Mouse (Mus musculus) 3T3-L1 (cell line): Measurements from ENCODE around the gene Gbx2.

Experiments used
- DNase-seq: peaks from one replicate; pipeline ENCODE4 v3.0.0-alpha.2; 2015; ENCODE audit warnings: low read depth, low spot score

Gene Gbx2

GRCm38 (mm10) chr1:89931120-89931519, at the start of gene Gbx2:
Gene Gbx2 (minus strand): TSS chr1:89931179.
- no peak for DNase-seq

DNA sequence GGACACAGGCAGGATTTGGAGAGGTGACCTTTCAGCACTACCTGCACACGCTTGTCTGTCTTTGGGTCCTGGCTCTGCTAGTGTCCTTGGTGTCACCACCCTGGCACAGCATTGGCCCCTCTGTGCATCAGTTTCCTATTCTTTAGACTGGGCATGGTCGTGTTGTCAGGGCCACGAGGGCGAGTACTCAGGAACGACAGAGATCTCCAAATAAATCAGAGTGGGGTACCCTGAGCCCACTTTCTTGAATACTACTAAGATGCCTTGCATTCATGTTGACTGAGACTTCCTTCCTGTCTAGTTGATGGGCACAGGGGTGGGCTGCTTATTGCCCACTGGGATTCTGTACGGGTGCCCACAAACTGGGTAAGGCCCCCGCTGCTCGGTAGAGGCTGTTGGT, 46.3 kb upstream of the Gbx2 start:
- no peak for DNase-seq

DNA sequence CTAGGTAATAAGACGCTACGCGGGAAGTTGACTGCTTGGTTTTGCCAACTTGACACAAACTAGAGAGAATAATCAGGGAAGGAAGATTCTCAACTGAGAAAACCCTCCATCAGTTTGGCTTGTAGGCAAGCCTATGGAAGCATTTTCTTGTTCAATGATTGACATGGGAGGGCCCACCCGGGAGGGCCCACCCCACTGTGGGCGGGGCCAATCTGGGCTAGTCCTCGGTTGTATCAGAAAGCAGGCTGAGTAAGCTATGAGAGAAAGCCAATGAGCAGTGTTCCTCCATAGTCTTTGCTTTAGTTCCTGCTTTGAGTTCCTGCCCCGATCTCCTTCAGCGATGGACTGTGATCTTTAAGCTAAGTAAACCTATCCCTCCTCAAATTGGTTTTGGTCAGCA, 45.4 kb upstream of the Gbx2 start:
- DNase-seq = no peak

- no peak for DNase-seq
Observed at GRCm38 (mm10) chr1:89974541-89974940, 43.6 kb upstream of the Gbx2 start.

GRCm38 (mm10) chr1:89971848-89972247, 40.9 kb upstream of the Gbx2 start:
- DNase-seq = no peak

GRCm38 (mm10) chr1:89969714-89970110, 38.7 kb upstream of the Gbx2 start:
- DNase-seq = no peak

- no peak for DNase-seq
Observed at GRCm38 (mm10) chr1:89969072-89969713, 38.2 kb upstream of the Gbx2 start.

- no peak for DNase-seq
Observed at GRCm38 (mm10) chr1:89968111-89968851, 37.3 kb upstream of the Gbx2 start.

DNA sequence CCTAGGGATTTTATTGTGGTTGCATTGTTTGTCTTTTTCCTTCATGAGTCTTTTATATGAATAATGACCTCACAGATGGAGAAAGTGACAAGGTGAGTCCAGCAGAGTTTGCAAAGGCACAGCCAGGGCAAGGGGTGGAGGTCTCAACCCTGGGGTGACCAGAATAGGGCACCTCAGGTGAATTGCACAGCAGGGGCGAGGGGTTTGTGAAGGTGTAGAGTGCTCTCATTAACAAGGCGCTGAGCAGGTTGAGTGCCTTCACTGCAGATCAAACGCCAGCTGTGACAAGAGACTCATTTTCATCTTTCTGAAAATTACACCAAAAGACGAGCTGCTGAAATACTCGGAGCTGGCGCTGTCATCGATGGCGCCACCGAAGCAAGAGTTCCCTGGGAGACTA, 36.6 kb upstream of the Gbx2 start:
- no peak for DNase-seq

- DNase-seq = no peak
Observed at GRCm38 (mm10) chr1:89964426-89964825, 33.4 kb upstream of the Gbx2 start.

DNA sequence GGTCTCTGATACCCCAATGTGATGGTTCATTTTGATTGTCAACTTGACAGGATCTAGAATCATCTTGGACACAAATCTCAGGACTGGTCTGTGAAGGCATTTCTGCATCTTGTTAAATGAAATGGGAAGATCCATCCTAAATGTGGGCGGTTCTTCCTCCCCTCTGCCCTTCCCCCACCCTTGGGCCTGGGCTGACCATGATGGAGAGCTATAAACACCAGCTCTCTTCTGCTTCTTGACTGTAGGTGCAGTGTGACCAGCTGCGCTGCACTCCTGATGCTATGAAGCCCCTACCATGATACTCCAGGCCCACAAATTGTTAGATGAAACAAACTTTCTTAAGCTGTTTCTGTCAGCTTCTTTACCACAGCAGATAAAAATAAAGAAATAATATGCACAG, 32.3 kb upstream of the Gbx2 start:
- no peak for DNase-seq

GRCm38 (mm10) chr1:89962092-89962491, 31.1 kb upstream of the Gbx2 start:
- no peak for DNase-seq

DNA sequence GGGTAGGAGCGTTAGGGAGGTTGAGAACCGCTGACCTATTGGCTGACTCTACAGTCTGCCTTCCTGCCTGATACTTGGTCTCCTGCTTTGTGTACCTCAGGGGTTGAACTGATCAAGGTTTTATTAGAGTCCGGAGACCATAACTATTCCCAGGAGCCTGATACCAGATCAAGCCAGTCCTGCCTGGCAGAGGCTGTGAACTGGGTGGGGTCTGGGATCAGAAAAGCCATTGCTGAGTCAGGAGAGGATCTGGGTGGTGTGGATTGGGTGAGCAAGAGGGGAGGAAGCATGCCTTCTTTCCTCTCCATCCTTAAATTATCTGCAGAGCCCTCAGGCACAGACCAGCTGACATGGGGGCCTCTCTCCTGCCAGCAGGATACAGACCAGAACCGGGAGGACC, 28.4 kb upstream of the Gbx2 start:
- no peak for DNase-seq

DNA sequence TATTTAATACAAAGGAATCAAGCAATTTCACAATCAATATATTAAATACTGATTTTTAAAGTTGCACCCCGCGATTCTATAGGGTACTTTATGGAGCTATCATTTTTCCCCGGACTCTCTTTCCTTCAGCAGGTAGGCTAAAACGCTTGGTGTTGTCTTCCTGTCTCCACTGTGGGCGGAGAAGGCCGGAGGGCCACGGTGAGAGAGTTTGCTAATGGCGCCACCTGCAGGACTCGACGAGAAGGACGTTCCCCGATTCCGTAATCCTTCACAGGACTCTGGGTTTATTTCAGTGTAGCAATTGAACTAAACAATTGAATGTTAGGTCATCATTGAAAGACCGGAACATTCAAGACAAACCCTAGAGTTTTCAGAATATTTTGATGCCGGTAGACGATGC, 12.2 kb upstream of the Gbx2 start:
- peak; percentile 86 for DNase-seq

DNA sequence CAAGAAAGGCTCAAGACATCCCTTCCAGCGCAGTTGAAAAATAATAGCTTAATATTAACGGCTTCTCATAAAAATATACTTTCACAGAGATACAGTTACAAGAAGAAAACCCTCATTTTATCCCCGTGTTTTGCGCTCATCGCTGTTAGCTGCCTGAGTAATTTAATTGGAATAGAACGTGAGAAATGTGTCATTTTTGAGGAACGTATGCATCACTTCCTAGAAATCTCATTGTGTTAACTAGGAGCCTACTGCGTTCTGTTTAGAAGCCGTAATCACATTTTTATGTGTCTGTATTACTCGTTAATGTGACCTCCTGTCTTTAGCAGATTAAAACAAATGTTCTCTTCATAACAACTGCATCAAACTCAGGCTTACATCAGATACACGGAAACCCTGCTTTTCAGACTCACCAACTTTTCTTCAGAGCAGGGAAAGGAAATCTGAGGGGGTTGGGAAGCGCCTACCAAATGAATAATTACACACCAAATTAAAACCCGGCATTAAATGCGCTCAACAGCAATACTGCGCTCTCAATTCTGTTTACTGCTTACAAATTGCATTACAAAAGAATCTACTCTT, 11.5 kb upstream of the Gbx2 start:
- no peak for DNase-seq

- DNase-seq = no peak
Observed at GRCm38 (mm10) chr1:89941701-89942381, 10.9 kb upstream of the Gbx2 start.

DNA sequence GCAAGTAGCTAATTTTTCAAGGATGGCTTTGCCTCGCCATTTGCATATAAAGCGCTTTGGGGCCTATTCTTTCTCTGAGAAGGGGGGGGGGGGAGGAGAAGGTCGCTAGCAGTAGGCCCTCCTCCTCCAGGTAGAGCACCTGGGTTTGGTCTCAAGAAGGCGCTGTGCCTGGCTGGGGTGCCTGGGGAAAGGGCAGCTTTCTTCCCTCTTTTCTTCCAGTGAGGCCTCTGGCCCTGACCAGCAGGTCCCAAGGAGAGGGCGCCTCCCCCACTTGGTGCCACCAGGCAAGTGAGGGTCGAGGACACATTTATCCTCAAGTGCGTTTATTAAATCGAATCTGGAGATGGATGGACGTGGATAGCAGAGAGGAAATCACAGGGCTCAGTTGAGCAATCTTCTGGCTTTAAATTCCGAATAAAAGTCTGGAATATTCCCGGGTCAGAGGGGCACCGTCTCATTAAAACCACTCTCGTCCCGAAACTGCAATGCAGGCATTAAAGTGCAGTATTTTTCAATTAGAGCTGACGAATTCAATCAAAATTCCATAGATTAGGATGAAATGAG, 10.1 kb upstream of the Gbx2 start:
- no peak for DNase-seq

GRCm38 (mm10) chr1:89939981-89940726, 9.2 kb upstream of the Gbx2 start:
- DNase-seq = peak; percentile 29

- DNase-seq = no peak
Observed at GRCm38 (mm10) chr1:89939596-89939960, 8.6 kb upstream of the Gbx2 start.

- DNase-seq = no peak
Observed at GRCm38 (mm10) chr1:89938884-89939595, 8.1 kb upstream of the Gbx2 start.
